Mouse (Mus musculus) T-helper 2 cell (primary cell): ENCODE results near the gene Zfp385b.

Source experiments
- in situ Hi-C: fragments of 300-600 bp; cut with MboI, MseI; formaldehyde crosslinking; loops from one replicate; pipeline ENCODE4 v1.15.1; 2025; ENCODE audit warnings: high pct_unique_total_duplicates

The Zfp385b gene

DNA sequence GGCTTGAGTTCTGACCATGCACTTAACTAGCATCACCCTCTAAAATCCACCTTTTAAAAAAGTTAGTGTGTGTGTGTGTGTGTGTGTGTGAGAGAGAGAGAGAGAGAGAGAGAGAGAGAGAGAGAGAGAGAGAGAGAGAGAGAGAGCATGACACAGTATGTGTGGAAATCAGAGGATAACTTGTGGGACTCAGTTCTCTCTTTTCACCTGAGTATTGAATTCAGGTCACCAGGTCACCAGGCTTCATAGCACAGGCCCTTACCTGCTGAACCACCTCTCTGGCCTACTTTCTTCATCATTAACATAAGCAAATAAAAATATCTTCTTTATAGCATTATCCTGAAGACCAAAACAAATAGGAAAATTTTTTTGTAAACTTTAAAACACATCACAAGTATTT, at the start of gene Zfp385b:
Gene Zfp385b (minus strand): TSS at position 101 of the 400 bp plus-strand sequence.
- in situ Hi-C loops: no loop called here

DNA sequence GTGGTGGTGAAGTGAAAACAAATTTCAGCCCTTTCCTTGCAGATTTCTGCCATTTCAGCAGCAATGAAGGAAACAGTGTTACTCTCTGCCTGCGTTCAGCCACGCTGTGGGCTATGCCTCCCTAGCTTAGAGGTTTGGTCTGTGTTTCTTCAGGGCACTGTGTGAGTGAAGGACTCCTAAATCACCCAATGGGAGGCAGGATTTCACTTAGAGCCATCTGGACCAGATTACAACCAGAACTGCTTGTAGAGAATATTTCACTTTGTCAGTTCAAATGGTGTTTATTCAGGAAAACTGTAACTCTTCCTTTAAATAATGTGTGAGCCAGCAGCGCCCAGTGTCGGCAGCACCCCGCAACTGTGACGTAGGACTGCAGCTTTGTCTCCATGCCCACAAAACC, 44.5 kb upstream of the Zfp385b start:
- in situ Hi-C loops: loop anchor here (25.0 kb wide), 1 partner anchor 1127 kb away; no protein-coding TSS in a partner anchor

DNA sequence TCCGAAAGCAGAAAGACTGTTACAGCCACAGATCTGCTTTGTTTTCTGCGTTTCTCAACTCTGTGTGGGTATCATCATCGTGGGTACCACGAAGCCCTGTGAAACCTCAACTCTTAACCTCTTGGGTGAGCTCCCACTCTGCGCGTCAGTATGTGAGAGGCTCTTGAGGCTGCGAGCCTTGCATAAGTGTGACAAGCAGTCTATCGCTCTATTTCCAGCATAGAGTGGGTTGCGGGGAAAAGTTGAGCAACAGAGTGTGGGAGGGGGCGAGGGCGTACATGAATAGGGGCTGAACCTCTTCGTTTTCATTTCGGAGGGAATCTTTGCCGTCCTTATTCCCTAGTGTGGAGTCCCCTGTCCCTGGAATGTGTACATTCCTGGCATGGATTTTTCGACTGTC, 44.1 kb upstream of the Zfp385b start:
- in situ Hi-C loops: loop anchor here (25.0 kb wide), 1 partner anchor 1126 kb away; no protein-coding TSS in a partner anchor

DNA sequence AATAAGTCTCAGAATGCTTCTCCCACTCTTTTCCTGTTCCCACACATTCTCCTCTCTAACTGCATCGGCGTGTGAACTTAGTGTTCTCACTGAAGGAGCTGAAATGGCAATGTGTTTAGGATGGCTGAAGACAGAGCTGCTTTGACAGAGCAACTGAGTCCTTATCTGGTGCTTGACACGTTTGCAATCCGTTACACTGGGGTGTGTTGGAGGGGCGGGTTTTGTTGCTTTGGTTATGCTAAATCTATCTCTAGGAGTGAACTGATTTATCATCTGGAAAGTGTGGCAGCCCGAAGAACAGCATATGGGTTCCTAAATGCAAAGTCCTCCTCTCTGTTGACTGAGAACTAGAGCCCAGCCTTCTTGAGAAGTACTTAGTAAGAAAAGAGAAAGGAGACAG, 22.0 kb upstream of the Zfp385b start:
- in situ Hi-C loops: no loop called here

DNA sequence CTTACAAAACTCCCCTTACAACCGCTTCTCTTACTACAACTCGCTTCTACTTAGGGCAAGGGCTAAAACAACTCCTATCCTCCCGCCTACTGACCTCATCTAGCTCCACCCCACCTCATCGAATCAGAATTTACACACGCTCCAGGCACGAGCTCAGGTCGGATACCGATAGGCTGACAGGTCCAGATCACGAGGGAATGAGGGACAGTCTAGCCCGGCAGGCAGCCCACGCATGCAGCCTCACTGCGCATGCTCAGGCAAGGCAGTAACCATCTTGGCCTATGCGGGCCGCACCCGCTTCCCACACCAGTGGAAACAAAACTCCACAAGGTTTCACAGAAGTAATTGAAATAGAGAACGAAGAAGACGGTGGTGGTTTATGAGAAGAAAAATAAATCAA, 20.1 kb upstream of the Zfp385b start:
- in situ Hi-C loops: no loop called here

DNA sequence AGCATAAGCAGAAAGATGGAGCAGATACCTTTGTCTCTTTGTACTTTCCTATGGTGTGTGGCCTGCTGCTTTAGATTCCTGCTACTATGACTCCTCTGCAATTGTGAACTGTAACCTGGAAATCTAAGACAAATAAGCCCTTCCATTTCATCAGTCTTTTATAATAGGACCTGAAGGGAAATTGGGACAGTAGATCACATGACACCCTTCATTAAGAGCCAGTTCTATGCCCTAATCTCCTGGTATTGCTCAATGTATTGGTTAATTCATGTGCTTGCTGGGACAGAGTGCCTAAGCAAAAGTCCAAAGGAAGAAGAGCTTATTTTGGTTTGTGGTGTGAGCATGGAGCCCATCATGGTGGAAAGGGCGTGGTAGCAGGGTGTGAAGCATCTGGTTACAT, 19.2 kb upstream of the Zfp385b start:
- in situ Hi-C loops: no loop called here

DNA sequence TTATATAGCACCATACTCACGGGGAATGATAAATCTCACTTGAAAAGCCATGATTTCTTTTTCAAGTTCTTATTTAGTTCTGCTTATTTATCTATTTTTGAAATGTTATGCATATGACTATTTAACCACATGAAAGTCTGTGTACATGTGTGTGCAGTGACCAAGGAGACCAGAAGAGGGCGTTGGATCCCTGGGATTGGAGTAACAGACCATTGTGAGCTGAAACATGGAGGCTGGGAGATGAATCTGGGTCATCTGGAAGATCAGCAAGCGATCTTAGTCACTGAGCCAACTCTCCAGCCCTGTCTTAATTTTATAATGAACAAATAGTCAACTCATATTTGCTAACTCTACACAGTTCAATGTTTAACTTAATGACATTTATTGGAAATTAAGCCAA, 16.3 kb upstream of the Zfp385b start:
- in situ Hi-C loops: no loop called here

DNA sequence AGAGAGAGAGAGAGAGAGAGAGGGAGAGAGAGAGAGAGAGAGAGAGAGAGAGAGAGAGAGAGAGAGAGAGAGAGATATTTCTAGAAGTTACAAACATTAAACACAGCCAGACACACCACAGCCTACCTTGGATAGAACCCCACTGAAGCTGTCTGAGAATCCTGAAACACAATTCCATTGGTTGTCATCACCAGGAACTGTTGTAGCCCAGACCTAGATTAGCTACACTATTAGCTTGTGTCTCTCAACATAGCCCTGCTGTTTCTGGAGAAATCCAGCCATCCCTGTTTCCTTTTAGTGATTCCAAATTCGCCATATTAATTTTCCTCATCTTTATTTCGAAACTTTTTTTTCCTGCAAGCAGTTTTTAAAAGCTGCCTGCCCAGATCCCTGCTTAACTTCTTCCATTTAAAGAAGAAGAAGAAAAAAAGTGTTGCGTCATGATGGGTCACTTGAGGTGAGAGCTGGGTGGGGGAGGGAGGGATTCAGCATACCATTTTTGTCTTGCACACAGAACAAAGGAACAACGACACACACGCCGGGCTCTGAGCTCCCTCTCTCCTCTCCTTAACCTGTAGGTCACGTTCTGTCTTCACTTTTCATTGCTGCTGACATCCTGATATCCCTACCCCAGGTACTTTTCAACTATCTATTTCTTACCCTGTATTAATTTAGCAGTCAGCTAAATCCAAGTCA, 6.8 kb upstream of the Zfp385b start:
- in situ Hi-C loops: no loop called here

DNA sequence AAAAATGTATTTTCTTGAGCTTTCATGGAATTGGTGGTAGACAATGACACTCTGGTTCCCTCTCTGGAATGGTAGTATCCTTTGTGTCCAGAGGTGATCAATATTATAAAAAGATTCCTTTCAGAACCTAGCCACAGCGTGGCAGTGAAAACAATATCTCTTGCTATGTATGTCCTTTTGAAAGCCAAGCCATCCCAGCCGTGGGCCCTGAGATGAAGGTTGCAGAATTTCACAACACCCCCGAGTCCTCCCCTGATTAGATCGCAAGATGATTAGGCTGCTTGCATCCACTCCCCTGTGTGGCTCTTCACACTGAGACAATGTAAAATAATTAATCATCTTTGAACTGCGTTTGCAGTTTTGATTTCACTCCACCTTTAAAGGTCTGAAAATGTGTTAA, 3.6 kb upstream of the Zfp385b start:
- in situ Hi-C loops: no loop called here

DNA sequence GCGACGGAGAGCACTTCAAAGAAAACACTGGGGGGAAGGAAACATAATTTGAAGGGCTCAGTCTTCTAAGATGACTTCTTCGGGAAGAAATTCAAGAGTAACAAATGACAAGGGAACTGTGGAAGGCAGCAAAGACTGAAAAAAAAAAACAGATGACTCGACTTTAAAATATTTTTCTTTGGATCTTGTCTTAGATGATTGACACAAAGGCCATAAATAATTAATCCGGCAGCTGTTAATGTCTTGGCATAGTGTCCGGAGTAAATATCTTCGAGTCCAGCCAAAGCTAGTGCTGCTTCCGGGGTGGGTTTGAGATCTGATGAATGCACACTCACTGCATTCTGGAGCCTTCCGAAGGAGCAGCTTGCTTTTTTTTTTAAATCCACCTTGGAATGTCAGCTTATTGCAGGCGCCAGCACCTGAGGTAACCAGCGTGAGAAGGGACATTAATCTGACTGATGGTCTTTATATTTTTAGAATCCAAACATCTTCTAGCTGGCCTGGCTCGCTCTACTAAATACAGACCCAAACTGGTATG, 2.0 kb downstream of the Zfp385b start:
- in situ Hi-C loops: no loop called here

DNA sequence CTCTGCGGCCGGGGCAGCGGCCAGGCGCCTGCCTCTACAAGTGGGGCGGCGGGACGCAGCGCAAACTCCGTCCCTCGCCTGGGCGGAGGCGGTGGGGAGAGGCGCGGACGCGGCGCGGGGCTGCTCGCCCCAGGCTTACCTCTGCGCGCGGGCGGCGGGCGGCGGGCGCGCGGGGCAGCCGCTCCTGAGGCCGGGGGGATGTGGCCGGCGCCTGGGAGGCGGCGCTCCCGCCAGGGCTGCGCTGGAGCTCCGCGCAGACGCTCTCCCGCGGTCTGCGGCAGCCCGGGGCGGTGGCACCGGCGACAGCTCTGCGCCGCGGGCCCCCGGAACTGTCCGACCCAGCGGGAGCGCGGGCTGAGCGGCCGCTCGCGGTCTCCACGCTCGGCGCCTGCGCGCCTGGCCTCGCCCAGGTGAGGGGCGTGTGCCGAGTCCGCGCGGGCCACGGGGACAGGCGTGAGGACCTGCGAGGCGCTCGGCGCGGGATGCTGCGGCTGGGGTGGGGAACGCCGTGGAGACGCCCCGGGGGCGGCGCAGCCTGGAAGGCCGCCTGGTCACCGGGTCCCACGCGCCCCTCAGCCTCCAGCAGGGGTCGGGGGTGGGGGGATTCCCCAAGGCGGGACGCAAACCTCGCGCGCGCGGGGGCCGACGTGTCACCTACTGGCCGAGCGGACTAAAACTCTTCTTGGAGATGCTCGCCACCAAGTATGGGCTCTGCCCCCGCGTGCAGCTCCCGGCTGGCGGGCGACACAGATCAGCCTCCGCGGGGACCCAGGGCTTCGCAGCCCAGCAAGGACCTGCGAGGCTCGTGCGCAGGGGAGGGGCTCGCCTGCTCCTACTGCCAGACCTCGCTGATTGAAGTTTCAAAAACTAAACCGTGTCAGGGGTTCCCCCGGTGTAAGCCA, 2.8 kb downstream of the Zfp385b start:
- in situ Hi-C loops: no loop called here

DNA sequence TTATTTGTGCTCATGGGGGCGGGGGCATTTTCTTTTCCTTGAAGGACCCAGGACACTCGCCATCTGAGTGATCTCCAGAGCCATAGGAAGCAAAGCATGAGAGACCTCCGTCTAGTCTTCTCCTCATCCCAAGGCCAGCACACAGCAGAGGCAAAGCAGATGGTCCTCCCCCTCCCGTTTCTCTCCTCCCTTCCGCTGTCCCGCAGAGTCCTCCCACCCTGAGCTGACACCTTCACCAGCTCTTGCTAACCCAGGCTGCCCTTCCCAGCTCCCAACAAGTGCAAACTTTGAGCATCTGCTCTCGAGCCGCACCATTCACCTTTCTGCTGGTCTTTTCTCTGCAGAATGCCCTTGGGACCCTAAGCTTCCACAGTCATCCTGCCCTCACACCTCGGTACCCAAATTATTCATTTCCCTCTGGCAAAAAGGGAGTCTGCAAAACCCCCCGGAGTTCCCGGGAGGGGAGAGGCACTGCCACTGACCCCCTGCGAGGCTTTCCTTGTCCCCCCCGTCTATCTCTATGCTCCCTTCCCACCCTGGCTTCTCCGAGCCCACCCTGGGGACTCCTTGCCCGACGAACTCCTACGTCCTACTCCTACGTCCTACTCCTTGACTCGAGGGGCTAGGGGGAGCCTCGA, 3.5 kb downstream of the Zfp385b start:
- in situ Hi-C loops: no loop called here

DNA sequence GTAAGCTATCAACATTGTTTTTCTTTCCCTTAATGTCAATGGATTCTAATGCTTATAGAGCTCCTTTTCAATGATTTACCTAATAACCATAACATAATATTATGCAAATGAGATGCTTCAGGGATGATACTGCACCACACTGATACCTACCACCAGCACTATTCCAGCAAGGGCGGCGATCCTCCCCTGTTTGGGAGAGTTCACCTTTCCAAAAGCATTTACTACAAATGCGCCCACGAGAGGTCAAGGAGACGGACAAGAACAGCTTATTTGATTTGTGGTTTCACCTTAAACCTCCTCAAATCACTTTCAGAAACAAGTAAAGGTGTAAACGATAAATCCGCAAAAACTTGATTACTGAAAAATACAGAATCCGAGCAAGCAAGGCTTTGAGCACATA, 4.5 kb downstream of the Zfp385b start:
- in situ Hi-C loops: no loop called here

DNA sequence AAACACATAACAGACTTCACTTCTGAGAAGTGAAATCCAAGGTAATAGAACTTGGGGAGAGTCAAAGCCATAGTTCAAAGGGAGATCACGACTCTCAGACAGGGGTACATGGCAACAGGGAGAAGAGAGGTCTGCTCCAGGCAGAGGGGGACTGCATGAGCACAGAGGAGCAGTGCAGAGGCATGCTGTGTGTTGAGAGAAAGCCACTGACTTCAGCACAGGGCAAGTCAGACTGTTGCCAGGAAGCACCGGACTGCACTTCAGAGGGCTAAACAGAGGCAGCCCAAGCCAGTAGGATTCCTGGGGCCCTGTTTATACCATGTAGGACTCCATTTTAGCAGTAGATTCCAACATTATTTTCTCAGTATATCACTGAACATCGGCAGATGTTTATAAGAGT, 6.4 kb downstream of the Zfp385b start:
- in situ Hi-C loops: no loop called here

DNA sequence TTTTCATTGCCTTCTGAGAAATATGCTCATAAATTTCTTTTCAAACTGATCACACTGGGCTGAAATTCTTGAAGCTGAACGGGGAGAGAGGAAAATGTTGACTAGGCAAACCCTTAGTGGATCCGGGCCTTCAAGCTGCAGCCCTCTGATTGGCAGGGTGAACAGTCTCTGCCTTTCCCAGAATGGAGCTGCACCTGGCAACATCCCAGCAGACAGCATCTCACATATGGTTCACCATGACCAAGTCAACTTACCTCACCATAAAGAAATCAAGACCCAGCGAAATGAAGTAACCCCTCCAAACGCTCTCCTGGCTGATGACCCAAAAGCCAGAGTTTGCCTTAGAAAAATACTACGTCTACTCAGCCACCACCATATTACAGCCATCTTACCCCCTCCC, 8.7 kb downstream of the Zfp385b start:
- in situ Hi-C loops: no loop called here

DNA sequence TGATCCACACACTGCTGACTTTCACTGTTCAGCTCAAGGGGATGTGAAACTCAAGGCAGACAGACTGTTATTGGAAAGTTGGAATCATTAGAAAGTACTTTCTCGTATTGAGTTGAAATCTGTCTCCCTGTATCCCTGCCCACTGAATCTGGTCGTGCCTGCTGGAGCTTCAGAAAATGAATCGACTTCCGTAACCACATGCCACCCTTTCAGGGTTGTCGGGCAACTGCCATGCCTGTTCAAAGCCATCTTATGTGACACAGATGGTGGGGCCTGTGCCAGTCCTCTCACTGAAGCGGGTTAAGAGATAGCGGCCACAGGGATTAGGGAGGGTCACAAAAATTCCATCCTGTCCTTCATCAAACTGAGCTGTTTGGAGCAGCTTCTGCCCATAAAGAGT, 14.7 kb downstream of the Zfp385b start:
- in situ Hi-C loops: no loop called here

DNA sequence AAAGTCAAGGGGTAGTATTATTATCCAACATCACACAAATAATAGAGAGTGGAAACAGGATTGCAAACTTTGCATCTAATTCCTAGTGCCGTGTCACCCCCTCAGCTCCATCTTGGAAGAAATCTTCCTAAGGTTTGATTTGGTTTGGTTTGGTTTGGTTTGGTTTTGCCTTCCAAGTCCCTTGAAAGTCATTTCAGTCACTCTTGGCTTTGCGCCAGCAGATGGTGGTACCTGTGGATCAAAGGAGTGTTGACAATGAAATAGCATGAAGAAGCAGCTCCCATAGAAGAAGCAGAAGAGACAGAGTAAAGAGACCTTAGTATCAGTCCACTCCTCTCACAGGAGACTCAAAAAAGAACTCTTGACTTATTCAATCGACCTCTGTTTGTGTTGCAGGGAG, 17.1 kb downstream of the Zfp385b start:
- in situ Hi-C loops: no loop called here

DNA sequence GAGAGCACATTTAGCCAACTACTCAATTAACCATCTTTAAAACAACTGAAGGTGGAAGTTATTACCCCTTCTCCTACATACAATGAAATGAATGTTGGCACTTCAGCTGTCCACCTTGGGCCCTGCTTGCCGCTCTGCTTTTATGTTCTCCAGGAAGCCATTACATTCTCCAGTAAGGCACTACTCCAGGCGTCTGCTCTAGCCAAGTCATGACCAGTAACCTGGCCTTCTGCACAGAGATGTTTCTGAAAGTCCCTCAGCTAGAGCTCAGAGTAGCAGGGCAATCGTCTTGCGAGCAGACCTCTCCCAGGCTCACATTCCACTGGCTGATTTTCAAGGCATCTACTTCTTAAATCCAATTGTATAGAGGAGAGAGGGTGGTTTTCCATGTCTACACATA, 18.0 kb downstream of the Zfp385b start:
- in situ Hi-C loops: no loop called here

DNA sequence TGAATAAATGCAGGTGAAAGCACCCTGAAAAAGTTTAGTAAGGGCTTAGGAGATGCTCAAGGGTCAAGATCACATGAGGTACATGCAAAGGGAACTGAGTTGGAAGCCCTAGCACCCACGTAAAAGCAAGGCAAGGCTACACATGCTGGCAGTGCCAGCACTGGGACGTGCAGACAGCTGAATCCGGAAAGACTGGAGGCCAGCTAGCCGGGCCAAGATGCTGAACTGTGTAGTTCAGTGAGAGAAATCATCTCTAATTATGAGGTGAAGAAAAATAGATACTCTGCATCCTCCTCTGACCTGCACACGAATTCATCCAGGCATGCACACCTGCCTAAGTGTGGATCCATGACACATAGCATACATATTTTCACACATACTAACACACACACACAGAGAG, 18.4 kb downstream of the Zfp385b start:
- in situ Hi-C loops: no loop called here

DNA sequence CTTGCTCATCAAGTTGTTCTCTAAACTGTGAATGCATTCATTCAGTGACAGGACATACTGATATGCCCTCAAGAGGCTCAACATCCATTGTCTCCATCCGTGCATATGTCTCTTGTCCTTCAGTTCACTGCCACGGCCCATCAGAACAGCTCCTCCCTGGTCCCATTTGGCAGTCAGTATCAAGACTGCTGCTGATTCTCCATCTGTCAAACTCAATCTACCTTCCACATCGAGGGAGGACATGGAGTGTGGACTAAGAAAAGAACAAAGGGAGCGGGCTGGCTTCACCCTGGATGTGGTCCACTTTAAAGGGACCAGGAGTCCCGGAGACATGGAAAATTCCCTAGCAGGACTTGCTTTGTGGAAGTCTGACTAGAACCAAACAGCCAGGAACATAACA, 22.2 kb downstream of the Zfp385b start:
- in situ Hi-C loops: no loop called here

DNA sequence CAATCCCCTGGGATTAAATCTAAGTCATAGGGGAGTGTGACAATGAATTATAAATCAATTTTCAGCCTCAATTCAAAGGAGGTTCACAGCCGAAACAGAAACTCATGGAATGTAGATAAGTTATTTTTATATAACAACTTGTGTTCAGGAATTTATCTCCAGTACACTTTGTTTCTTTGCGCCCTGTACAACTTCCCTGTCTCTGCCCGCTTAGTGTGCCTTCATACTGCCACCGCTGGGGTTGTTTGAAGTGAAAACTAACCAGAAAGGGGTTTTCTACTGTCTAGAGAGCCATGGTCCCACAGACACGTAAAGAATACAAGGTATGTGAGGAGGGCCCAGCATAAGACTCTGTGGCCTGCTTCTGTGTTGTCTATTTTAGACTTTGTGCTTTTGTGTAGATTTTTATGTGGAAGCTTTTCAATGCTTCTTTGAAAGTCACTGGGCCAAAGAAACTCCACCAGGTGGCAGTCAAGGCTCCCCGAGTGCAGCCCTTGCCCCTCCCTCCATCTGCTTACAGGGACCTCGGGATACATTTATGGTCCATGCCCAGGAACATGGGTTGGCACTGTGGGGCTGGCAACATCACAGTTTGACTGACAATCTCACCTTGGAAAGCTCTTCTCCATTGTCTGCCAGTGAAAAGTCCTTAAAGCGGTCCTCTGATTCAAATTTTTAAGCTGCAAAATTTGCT, 23.4 kb downstream of the Zfp385b start:
- in situ Hi-C loops: no loop called here

DNA sequence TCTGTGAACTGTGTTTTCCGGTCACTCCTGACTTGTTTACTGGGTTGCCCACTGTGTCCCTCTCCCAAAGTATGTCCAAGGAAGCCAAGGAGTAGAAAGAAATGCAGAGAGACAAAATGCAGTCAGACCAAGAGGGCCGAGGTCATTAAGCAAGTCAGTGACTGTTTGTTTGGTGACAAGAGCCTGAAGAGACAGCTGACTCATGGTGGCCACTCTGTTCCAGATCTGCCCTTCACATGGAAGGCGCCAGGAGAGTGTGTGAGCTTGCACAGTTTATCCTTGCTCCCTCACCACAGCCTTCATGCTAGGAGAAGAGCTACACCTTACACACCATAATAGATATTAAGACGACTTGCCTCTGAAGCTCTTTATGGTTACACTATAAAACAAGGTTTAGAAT, 28.6 kb downstream of the Zfp385b start:
- in situ Hi-C loops: no loop called here
